Mouse (Mus musculus): ENCODE measurements around the gene Atp5e.

DNA sequence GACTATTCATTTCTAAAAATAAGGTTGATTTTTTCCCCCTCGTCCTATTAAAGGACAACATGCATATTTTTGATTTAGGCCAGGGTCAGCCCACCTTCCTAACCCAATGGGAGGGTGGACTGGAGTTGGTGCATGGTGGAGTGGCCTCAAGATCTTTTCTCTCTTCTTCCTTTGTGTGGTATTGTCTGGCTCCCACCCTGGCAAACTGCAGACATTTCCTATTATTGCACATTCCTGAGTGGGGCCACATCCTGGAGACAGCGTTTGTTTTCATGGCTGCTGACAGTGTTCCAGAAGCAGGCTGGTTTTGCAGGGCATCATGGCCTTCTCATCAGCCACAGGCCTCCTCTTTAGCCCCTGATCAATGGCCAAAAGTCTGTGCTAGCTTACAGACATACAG, 20.9 kb downstream of the Atp5e start:
- TF ChIP-seq CTCF (IDR thresholded peaks at IDR 0.05; ENCODE audit: control insufficient read depth, insufficient read depth, low read length), result no peak
- no peak for TF ChIP-seq POLR2A (IDR thresholded peaks at IDR 0.05; ENCODE audit: borderline replicate concordance, control insufficient read depth, low read depth, low read length)

All from bone marrow, adult 2 months (tissue).